Mouse (Mus musculus): ENCODE measurements around the gene Mgme1. TPM values are rescaled to one million over a fixed set of nuclear protein-coding genes. Genes with fewer than 3 reads are reported as not detected.
A peak's percentile ranks its signal among the peaks of the same experiment; 100 is the strongest.

Gene Mgme1
- total RNA-seq (2021): 14.6 and 16.3 TPM in 2 replicates
- long read RNA-seq, experiment 1, transcript Mgme1-203 (5 exons, 2,308 nt): minor isoform, 14 of 58 reads
- long read RNA-seq, experiment 1, transcript Mgme1-201 (5 exons, 2,840 nt): major isoform, 19 of 58 reads
- long read RNA-seq, experiment 1, partial matches to known transcripts: 8 of 58 reads
- long read RNA-seq, experiment 1, other reads (novel, unspliced or antisense): 16 of 58 reads
- long read RNA-seq, experiment 2, transcript Mgme1-203 (5 exons, 2,308 nt): minor isoform, 6 of 31 reads
- long read RNA-seq, experiment 2, transcript Mgme1-201 (5 exons, 2,840 nt): major isoform, 10 of 31 reads
- long read RNA-seq, experiment 2, partial matches to known transcripts: 7 of 31 reads
- long read RNA-seq, experiment 2, other reads (novel, unspliced or antisense): 7 of 31 reads

- peak; percentile 95 for DNase-seq
These were observed at the start of gene Mgme1, which contains the start of gene Snx5 for GRCm38 (mm10) chr2:144270507-144271420. Mgme1 (plus strand) TSS chr2:144270663. Snx5 (minus strand) TSS chr2:144270906.

- peak; percentile 47 for DNase-seq
These were observed 46.1 kb upstream of the Mgme1 start for GRCm38 (mm10) chr2:144224351-144224750.

GRCm38 (mm10) chr2:144226906-144227586, 43.4 kb upstream of the Mgme1 start:
- DNase-seq: no peak

GRCm38 (mm10) chr2:144228521-144229346, 41.7 kb upstream of the Mgme1 start:
- no peak for DNase-seq

GRCm38 (mm10) chr2:144229647-144230046, 40.8 kb upstream of the Mgme1 start:
- DNase-seq: no peak

- no peak for DNase-seq
These were observed 40.0 kb upstream of the Mgme1 start for GRCm38 (mm10) chr2:144230498-144230897.

- no peak for DNase-seq
These were observed 39.3 kb upstream of the Mgme1 start for GRCm38 (mm10) chr2:144231115-144231514.

- no peak for DNase-seq
These were observed 36.9 kb upstream of the Mgme1 start for GRCm38 (mm10) chr2:144233534-144233933.

- DNase-seq: no peak
These were observed 34.7 kb upstream of the Mgme1 start for GRCm38 (mm10) chr2:144235776-144236175.

GRCm38 (mm10) chr2:144236791-144237584, 33.5 kb upstream of the Mgme1 start:
- no peak for DNase-seq

- DNase-seq: peak; percentile 44
These were observed 32.1 kb upstream of the Mgme1 start for GRCm38 (mm10) chr2:144238341-144238740.

GRCm38 (mm10) chr2:144239318-144239717, 31.1 kb upstream of the Mgme1 start:
- no peak for DNase-seq

- DNase-seq: no peak
These were observed 30.2 kb upstream of the Mgme1 start for GRCm38 (mm10) chr2:144240095-144240899.

GRCm38 (mm10) chr2:144245464-144245863, 25.0 kb upstream of the Mgme1 start:
- DNase-seq: no peak

- DNase-seq: no peak
These were observed 24.2 kb upstream of the Mgme1 start for GRCm38 (mm10) chr2:144246270-144246669.

- DNase-seq: no peak
These were observed 23.0 kb upstream of the Mgme1 start for GRCm38 (mm10) chr2:144247337-144247978.

GRCm38 (mm10) chr2:144248613-144249376, 21.7 kb upstream of the Mgme1 start:
- peak; percentile 41 for DNase-seq

- DNase-seq: no peak
These were observed 20.4 kb upstream of the Mgme1 start for GRCm38 (mm10) chr2:144250111-144250510.

All from adrenal gland, postnatal 14 days (tissue).